Mouse (Mus musculus) E14TG2a.4 (cell line): ENCODE results near the gene Ambp.

Experiments used
- CTCF ChIP-seq: conservative IDR thresholded peaks from 2 replicates; pipeline ENCODE4 v1.5.1; 2014; ENCODE audit warnings: low read length
- NANOG ChIP-seq: IDR thresholded peaks from 2 replicates; pipeline ENCODE4 v1.6.1; 2014; ENCODE audit warnings: borderline replicate concordance, low read length, mixed read lengths

DNA sequence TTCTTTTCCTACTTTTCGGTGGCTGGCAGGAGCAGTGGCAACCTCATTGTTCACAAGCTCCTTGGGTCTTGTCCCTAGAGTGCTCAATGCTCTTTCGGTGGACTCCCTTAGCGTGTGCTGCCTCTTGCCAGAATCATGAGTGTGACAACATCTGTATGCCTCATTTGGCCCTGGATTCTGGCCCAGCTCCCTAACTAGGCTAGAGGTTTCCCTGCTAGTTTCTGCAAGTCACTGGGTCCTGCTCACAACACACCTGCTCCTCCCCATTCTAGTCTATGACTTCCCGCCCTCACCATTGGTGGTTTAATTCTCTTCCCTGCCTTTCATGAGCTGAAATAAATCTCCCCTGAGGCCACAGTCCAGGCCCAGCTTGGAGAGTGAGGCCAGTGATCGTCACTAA lies 44.8 kb upstream of the Ambp start:
- TF ChIP-seq CTCF (no peak), NANOG (no peak)
